Mouse (Mus musculus): ENCODE results near the gene Rock2. TPM values are rescaled to one million over a fixed set of nuclear protein-coding genes. Genes with fewer than 3 reads are reported as not detected.

Gene Rock2
- polyA plus RNA-seq, 2 experiments from 2014 or later, result 14.1 to 18.1 TPM

- no peak for ATAC-seq
Measured at GRCm38 (mm10) chr12:16872006-16872405, 22.7 kb upstream of the Rock2 start.

GRCm38 (mm10) chr12:16872926-16873464 is 21.7 kb upstream of the Rock2 start:
- ATAC-seq, result no peak

GRCm38 (mm10) chr12:16873549-16873948 is 21.1 kb upstream of the Rock2 start:
- ATAC-seq, result no peak

GRCm38 (mm10) chr12:16874086-16874485 is 20.6 kb upstream of the Rock2 start:
- ATAC-seq, result peak; percentile 91

- no peak for ATAC-seq
Measured at GRCm38 (mm10) chr12:16875269-16875668, 19.4 kb upstream of the Rock2 start.

- no peak for ATAC-seq
Measured at GRCm38 (mm10) chr12:16875678-16876077, 19.0 kb upstream of the Rock2 start.

GRCm38 (mm10) chr12:16876667-16877066 is 18.0 kb upstream of the Rock2 start:
- ATAC-seq, result no peak

- ATAC-seq, result no peak
Measured at GRCm38 (mm10) chr12:16877141-16877540, 17.6 kb upstream of the Rock2 start.

GRCm38 (mm10) chr12:16877679-16878078 is 17.0 kb upstream of the Rock2 start:
- no peak for ATAC-seq

GRCm38 (mm10) chr12:16879369-16879768 is 15.3 kb upstream of the Rock2 start:
- ATAC-seq, result no peak

- no peak for ATAC-seq
Measured at GRCm38 (mm10) chr12:16880077-16880476, 14.6 kb upstream of the Rock2 start.

GRCm38 (mm10) chr12:16882442-16882841 is 12.3 kb upstream of the Rock2 start:
- no peak for ATAC-seq

- ATAC-seq, result no peak
Measured at GRCm38 (mm10) chr12:16883111-16883510, 11.6 kb upstream of the Rock2 start.

GRCm38 (mm10) chr12:16884534-16884933 is 10.2 kb upstream of the Rock2 start:
- no peak for ATAC-seq

- no peak for ATAC-seq
Measured at GRCm38 (mm10) chr12:16886354-16886753, 8.3 kb upstream of the Rock2 start.

GRCm38 (mm10) chr12:16893039-16893438 is 1.7 kb upstream of the Rock2 start:
- ATAC-seq, result no peak

GRCm38 (mm10) chr12:16893656-16894395 is 869 bp upstream of the Rock2 start:
- ATAC-seq, result no peak

- ATAC-seq, result peak; percentile 44
Measured at GRCm38 (mm10) chr12:16895221-16895928, 680 bp downstream of the Rock2 start.

- no peak for ATAC-seq
Measured at GRCm38 (mm10) chr12:16896073-16896789, 1.5 kb downstream of the Rock2 start.

- no peak for ATAC-seq
Measured at GRCm38 (mm10) chr12:16897225-16897624, 2.5 kb downstream of the Rock2 start.

- ATAC-seq, result no peak
Measured at GRCm38 (mm10) chr12:16898221-16898620, 3.5 kb downstream of the Rock2 start.

- no peak for ATAC-seq
Measured at GRCm38 (mm10) chr12:16898790-16899189, 4.1 kb downstream of the Rock2 start.

GRCm38 (mm10) chr12:16900625-16901222 is 6.0 kb downstream of the Rock2 start:
- peak; percentile 53 for ATAC-seq

Data from CD4-positive, CD25-positive, alpha-beta regulatory T cell, adult 4 months (primary cell).